Mouse (Mus musculus): ENCODE results near the gene Ube2e1. TPM values are rescaled to one million over a fixed set of nuclear protein-coding genes. Genes with fewer than 3 reads are reported as not detected.
A peak's percentile ranks its signal among the peaks of the same experiment; 100 is the strongest.

The Ube2e1 gene
- 57.6 and 63.2 TPM in 2 replicates for polyA plus RNA-seq (2015; fragmentation: Nextera tagmentation; extraction: Ambion mirVana)

GRCm38 (mm10) chr14:18331693-18332131, at the start of gene Ube2e1:
Ube2e1 (minus strand) TSS chr14:18331859.
- Histone ChIP-seq H3K9ac (peak within 1 kb of the TSS; percentile 96), H3K27me3 (replicated peaks) (no peaks in the 10 kb centered on the region), H3K27ac (replicated peaks) (peak within 1 kb of the TSS; percentile 70), H3K4me2 (peak within 1 kb of the TSS; percentile 86), H3K9me3 (no peaks in the 10 kb centered on the region), H3K36me3 (peaks cover 13% of the 10 kb centered on the region), H3K4me3 (peak within 1 kb of the TSS; percentile 93), H3K4me1 (peaks cover 27% of the 10 kb centered on the region)
- ATAC-seq (ENCODE audit: extremely low read depth, insufficient number of reproducible peaks, low FRiP score, low TSS enrichment), result peak; percentile 82; the same call in 1 of the 2 replicates
- under 1% methylated on average over 30 of the region's 39 CpGs for WGBS

DNA sequence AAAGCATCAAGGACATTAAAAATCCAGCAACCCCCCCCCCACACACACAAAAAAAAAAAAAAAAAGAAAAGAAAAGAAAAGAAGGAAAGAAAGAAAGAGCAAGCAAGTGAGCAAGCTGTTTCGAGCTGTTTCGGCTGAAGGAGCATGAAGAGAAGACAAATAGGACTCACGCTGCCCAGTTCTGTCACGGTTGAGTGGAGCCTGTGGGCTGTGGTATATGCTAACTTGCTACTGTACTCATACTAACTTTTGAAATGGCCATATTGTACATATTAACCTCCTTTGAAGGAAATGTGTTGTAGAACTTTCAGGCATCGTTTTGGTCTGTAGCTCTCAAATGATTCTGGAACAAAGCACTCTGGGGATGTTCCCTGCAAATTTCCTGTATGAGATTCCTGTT, 48.2 kb upstream of the Ube2e1 start:
- no peaks in the 10 kb centered on the region for H3K36me3 ChIP-seq
- H3K27ac ChIP-seq (replicated peaks), result no peak overlapping the region
- H3K9ac ChIP-seq, result no peak overlapping the region
- no peaks in the 10 kb centered on the region for H3K27me3 ChIP-seq (replicated peaks)
- WGBS, result 81% methylated on average over 5 of the region's 5 CpGs
- H3K4me2 ChIP-seq, result no peak overlapping the region
- H3K4me3 ChIP-seq, result no peak overlapping the region
- ATAC-seq (ENCODE audit: extremely low read depth, insufficient number of reproducible peaks, low FRiP score, low TSS enrichment), result no peak
- no peaks in the 10 kb centered on the region for H3K4me1 ChIP-seq
- no peaks in the 10 kb centered on the region for H3K9me3 ChIP-seq

DNA sequence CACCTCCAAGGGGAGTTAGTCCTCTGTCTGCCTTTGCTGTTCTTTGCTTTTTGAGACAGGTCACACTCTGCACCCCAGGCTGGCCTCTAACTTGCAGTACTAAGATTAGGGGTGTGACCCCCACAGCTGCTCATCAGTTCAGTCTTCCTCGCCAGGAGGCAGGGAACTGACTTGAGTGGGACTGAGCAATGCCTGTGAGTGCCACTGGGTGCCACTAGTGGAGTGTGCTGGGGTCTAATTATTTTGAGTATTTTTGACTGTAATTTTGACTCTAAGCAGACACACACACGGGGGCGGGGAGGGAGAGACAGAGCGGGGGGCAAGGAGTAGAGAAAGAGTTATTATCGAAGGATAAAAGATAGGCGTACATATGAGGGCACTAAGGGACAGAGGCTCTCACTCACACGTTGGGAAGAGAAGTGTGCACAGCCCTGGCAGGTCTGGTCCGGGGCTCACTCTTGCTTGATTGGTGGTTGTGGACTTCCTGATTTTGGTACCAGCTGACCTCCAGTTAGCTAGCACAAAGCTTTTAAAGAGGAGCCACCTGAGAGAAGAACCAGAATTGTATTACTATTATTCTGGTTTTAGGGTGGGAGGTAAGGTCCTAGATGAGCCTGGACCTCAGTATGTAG, 46.4 kb upstream of the Ube2e1 start:
- 50% methylated on average over 8 of the region's 8 CpGs for WGBS
- H3K4me3 ChIP-seq, result no peak overlapping the region
- H3K9ac ChIP-seq, result no peak overlapping the region
- no peaks in the 10 kb centered on the region for H3K27me3 ChIP-seq (replicated peaks)
- H3K4me2 ChIP-seq, result peak overlapping the region; percentile 18; the same call in 1 of the 2 replicates
- H3K4me1 ChIP-seq, result 0 out of 2 replicates have a peak, but pooled peaks cover under 1% of the 10 kb centered on the region
- no peak for ATAC-seq (ENCODE audit: extremely low read depth, insufficient number of reproducible peaks, low FRiP score, low TSS enrichment)
- no peak overlapping the region for H3K27ac ChIP-seq (replicated peaks)
- H3K36me3 ChIP-seq, result no peaks in the 10 kb centered on the region
- no peaks in the 10 kb centered on the region for H3K9me3 ChIP-seq

- WGBS, result 75% methylated on average over 3 of the region's 3 CpGs
- Histone ChIP-seq H3K27ac (replicated peaks) (no peak overlapping the region), H3K9ac (no peak overlapping the region), H3K27me3 (replicated peaks) (no peaks in the 10 kb centered on the region), H3K36me3 (no peaks in the 10 kb centered on the region), H3K4me2 (no peak overlapping the region), H3K4me1 (0 out of 2 replicates have a peak, but pooled peaks cover 4% of the 10 kb centered on the region), H3K4me3 (no peak overlapping the region), H3K9me3 (no peaks in the 10 kb centered on the region)
- no peak for ATAC-seq (ENCODE audit: extremely low read depth, insufficient number of reproducible peaks, low FRiP score, low TSS enrichment)
Measured at GRCm38 (mm10) chr14:18376206-18376605, 44.5 kb upstream of the Ube2e1 start.

- H3K27me3 ChIP-seq (replicated peaks), result no peaks in the 10 kb centered on the region
- H3K9ac ChIP-seq, result no peak overlapping the region
- WGBS, result 71% methylated on average over 6 of the region's 6 CpGs
- H3K4me1 ChIP-seq, result 0 out of 2 replicates have a peak, but pooled peaks cover 4% of the 10 kb centered on the region
- ATAC-seq (ENCODE audit: extremely low read depth, insufficient number of reproducible peaks, low FRiP score, low TSS enrichment), result no peak
- H3K36me3 ChIP-seq, result no peaks in the 10 kb centered on the region
- H3K4me2 ChIP-seq, result no peak overlapping the region
- H3K9me3 ChIP-seq, result no peaks in the 10 kb centered on the region
- no peak overlapping the region for H3K4me3 ChIP-seq
- no peak overlapping the region for H3K27ac ChIP-seq (replicated peaks)
Measured at GRCm38 (mm10) chr14:18373758-18374405, 42.2 kb upstream of the Ube2e1 start.

DNA sequence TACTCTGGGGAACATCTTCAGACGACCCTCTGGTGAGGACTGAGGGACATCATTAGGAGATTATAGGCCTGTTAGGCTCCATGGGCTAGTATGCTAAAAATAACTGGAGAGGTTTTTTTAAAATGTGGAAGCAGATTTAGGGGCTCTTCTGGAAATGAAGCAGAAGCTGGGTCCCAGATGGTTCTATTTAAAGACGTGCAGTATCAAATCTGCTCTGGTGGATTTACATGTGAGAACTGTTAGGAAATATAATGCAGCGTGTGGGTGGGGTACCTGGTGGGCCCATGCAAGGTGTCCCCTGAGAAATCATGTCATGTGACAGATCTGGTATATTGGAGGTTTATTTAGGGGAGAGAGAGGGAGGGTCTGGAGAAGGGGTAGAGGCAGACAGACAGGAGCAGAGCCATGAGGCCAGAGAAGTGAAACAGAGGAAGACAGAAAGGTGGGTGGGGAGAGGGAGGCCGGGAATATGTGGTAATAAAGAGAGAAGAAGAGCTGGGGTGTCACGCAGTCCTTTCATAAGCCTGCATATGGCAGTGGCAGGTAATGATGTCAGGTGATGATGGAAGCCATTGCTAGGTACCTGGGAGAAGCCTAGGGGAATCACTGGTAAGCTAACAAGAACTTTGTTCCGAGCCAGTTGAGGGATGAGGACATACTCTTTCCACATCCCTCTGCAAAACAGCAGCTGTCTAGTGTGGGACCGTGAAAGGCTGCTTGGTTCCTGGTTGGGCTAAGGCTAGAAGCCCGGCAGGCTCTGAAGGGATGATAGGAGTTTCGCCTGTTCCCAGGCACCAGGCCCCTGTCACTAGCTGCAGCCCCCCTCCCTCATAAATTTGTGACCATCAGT, 41.3 kb upstream of the Ube2e1 start:
- Histone ChIP-seq H3K27me3 (replicated peaks) (no peaks in the 10 kb centered on the region), H3K9ac (no peak overlapping the region), H3K4me3 (no peak overlapping the region), H3K4me1 (0 out of 2 replicates have a peak, but pooled peaks cover 4% of the 10 kb centered on the region), H3K4me2 (no peak overlapping the region), H3K27ac (replicated peaks) (no peak overlapping the region), H3K9me3 (no peaks in the 10 kb centered on the region), H3K36me3 (no peaks in the 10 kb centered on the region)
- WGBS, result 58% methylated on average over 9 of the region's 9 CpGs
- ATAC-seq (ENCODE audit: extremely low read depth, insufficient number of reproducible peaks, low FRiP score, low TSS enrichment), result no peak

GRCm38 (mm10) chr14:18369031-18369430, 37.4 kb upstream of the Ube2e1 start:
- Histone ChIP-seq H3K27ac (replicated peaks) (no peak overlapping the region), H3K4me2 (no peak overlapping the region), H3K4me1 (peaks cover 8% of the 10 kb centered on the region; the same call in 1 of the 2 replicates), H3K36me3 (no peaks in the 10 kb centered on the region), H3K9ac (no peak overlapping the region), H3K9me3 (no peaks in the 10 kb centered on the region), H3K27me3 (replicated peaks) (no peaks in the 10 kb centered on the region), H3K4me3 (no peak overlapping the region)
- ATAC-seq (ENCODE audit: extremely low read depth, insufficient number of reproducible peaks, low FRiP score, low TSS enrichment), result no peak

DNA sequence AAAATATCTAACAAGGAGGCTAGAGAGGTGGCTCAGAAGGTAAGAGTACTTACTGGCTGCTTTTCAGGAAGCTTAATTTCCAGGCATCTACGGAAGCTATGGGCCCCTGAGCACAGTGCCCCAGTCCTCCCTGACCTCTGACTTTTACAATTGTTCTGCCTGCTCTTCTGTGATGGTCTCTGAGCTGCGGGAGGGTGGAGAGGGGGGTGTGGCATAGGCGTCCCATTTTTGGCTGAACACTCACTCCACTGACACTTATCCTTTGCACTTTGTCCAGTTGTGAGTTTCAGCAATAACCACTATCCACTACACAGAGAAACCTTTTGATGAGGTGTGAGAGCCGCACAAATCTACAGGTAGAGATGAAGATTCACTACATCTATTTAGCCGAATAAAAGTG, 35.4 kb upstream of the Ube2e1 start:
- no peak overlapping the region for H3K4me3 ChIP-seq
- H3K27ac ChIP-seq (replicated peaks), result no peak overlapping the region
- H3K9ac ChIP-seq, result no peak overlapping the region
- no peaks in the 10 kb centered on the region for H3K27me3 ChIP-seq (replicated peaks)
- no peaks in the 10 kb centered on the region for H3K36me3 ChIP-seq
- ATAC-seq (ENCODE audit: extremely low read depth, insufficient number of reproducible peaks, low FRiP score, low TSS enrichment), result no peak
- H3K4me1 ChIP-seq, result peaks cover 4% of the 10 kb centered on the region; the same call in 1 of the 2 replicates
- 60% methylated on average over 5 of the region's 5 CpGs for WGBS
- H3K4me2 ChIP-seq, result no peak overlapping the region
- no peaks in the 10 kb centered on the region for H3K9me3 ChIP-seq

DNA sequence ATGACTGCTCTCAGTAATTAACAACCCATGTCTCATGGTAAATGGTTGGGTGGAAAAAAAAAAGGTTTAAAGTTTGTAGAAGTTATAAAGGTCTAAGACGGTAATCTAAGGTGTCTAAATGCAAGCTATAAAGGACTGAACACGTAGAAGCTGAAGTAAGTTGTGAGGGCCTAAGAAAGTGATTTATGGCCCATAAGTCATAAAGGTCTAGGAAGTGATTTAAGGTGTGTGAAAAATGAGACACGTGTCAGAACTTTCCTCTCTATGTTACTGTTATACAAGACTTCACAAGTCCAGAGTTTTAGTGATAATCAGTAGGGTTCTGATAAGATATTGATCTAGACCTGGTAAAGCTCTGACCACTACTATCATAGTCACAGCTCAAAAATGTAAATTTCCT, 32.7 kb upstream of the Ube2e1 start:
- no peak for ATAC-seq (ENCODE audit: extremely low read depth, insufficient number of reproducible peaks, low FRiP score, low TSS enrichment)
- WGBS, result 56% methylated on average over 3 of the region's 3 CpGs

DNA sequence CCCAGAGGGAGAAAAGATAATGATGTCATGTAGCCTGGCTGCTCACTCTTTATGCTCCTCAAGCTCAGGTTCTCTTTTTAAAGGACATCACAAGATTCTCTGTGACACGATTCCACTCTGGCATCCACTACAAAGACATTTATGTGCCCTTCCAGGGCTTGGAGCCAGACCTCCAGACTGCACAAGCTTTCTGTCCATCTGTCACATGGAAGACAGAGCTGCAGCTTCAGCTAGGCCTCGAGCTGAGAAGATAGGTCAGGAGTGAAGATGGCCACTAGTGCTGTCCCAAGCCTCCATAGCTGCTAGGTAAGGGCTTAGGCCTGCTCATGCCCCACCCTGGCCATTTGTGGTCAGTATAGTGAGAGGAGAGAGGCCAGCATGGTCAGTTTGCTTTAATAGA, 24.8 kb upstream of the Ube2e1 start:
- no peak overlapping the region for H3K27ac ChIP-seq (replicated peaks)
- no peaks in the 10 kb centered on the region for H3K9me3 ChIP-seq
- 61% methylated on average over 2 of the region's 2 CpGs for WGBS
- no peak overlapping the region for H3K4me2 ChIP-seq
- no peaks in the 10 kb centered on the region for H3K36me3 ChIP-seq
- H3K27me3 ChIP-seq (replicated peaks), result no peaks in the 10 kb centered on the region
- H3K4me1 ChIP-seq, result peaks cover 13% of the 10 kb centered on the region
- no peak overlapping the region for H3K9ac ChIP-seq
- no peak overlapping the region for H3K4me3 ChIP-seq
- ATAC-seq (ENCODE audit: extremely low read depth, insufficient number of reproducible peaks, low FRiP score, low TSS enrichment), result no peak

More for the DNA sequence above, 32.7 kb upstream of the Ube2e1 start:
- no peaks in the 10 kb centered on the region for H3K9me3 ChIP-seq
- H3K4me2 ChIP-seq, result no peak overlapping the region
- H3K27me3 ChIP-seq (replicated peaks), result no peaks in the 10 kb centered on the region
- no peaks in the 10 kb centered on the region for H3K36me3 ChIP-seq
- H3K9ac ChIP-seq, result no peak overlapping the region
- peaks cover 4% of the 10 kb centered on the region; the same call in 1 of the 2 replicates for H3K4me1 ChIP-seq
- no peak overlapping the region for H3K27ac ChIP-seq (replicated peaks)
- H3K4me3 ChIP-seq, result no peak overlapping the region

DNA sequence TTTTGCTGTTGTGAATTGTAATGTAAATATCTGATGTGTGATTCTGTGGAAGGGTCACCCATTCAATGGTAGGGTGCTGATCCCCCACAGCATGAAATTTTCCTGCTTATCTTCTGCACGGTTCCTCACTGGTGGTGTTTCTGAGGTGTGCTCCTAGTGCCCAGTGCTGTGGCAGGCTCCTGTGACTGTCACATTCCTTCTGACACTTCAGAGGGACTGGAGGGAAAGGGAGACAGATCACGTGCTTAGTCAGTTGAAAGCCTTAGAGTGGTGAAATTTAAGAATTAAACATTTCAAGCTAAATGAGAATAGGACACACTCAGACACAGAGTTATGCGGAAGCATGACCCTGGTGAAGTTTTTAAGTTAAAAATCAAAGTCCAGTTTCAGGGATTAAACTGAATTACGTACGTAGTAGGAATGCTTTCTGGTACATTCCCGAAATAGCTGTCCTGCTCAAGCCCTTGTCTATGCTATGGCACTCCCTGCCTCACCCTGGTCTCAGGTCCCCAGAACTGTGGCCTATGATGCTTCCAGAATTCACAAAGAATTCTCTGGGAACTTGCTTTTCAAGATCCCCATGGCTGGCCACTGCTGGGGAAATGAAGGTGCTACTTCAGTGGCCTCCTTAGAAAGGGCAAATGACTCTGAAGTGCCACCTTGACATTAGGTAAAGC, 24.0 kb upstream of the Ube2e1 start:
- no peak overlapping the region for H3K9ac ChIP-seq
- no peaks in the 10 kb centered on the region for H3K36me3 ChIP-seq
- H3K4me1 ChIP-seq, result peaks cover 13% of the 10 kb centered on the region
- no peak overlapping the region for H3K4me2 ChIP-seq
- no peak overlapping the region for H3K4me3 ChIP-seq
- no peak for ATAC-seq (ENCODE audit: extremely low read depth, insufficient number of reproducible peaks, low FRiP score, low TSS enrichment)
- no peaks in the 10 kb centered on the region for H3K9me3 ChIP-seq
- H3K27ac ChIP-seq (replicated peaks), result 0 out of 2 replicates have a peak overlapping the region, but pooled peaks have one; percentile 24
- WGBS, result 43% methylated on average over 6 of the region's 6 CpGs
- no peaks in the 10 kb centered on the region for H3K27me3 ChIP-seq (replicated peaks)

Measured in heart, embryonic 13.5 days (tissue).